Mouse (Mus musculus): ENCODE data around the gene Oas1f. TPM values are rescaled to one million over a fixed set of nuclear protein-coding genes. Genes with fewer than 3 reads are reported as not detected.

The Oas1f gene
- polyA plus RNA-seq (2012; rRNA removed), result not detected in 2 replicates

GRCm38 (mm10) chr5:120847067-120847466 is at the start of gene Oas1f:
Gene Oas1f, plus strand, starts transcription at chr5:120847367.

DNA sequence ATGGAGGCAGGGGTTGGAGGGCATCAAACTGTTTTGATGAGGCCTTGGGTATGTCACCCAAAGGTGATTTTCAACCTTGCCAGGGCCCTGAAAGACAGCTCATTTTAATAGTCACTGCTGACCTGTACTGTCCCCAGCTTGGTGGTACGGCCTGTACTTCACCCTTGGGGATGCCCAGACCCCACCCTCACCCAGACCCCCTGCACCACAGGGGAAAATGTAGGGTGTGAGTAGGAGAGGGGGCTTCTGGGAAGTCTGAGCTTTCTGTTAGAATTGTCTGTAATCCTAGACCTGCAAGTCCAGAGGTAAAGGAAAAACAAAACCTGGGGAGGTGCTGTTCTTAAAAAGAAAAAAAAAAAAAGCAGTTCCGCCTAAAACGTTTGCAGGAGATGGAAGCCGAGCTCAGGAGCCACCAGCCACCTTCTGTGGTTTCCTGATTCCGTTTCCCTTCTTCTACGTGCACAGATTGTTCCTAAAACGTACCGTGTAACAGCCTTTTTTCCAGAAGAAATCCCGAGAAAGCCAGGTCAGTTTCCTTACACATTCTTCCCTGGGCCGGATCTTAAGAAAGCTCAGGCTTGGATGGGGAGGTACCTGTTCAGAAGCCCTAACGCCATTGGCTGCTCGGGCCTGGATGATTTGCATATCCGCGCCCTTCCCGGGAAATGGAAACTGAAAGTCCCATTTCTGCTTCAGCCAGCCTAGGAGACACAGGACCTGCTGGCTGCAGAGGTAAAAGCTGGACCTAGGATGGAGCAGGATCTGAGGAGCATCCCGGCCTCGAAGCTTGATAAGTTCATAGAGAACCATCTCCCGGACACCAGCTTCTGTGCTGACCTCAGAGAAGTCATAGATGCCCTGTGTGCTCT is 35.0 kb upstream of the Oas1f start, which contains the start of gene Oas1c:
Gene Oas1c (minus strand): TSS at position 564 of the 869 bp plus-strand sequence.

GRCm38 (mm10) chr5:120861121-120861520 is 14.0 kb downstream of the Oas1f start, which contains the start of gene Oas1h:
Gene Oas1h, plus strand, starts transcription at chr5:120861421.

DNA sequence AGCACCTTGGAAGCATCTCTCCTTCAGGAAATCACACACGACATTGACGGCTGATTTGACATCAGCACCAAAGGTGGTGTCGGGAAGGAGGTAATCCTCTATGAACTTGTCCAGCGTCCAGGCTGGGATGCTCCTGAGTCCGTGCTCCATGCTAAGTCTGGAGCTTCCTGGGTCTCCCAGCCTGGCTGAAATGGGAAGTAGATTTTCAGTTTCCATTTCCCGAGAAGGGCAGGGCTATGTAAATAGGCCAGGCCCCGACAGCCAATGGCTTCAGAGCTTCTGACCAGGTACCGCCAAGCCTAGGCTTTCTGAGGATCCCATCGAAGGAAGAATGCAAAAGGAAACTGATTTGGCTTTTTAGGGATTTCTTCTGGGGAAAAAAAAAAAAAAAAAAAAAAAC is 40.2 kb downstream of the Oas1f start, which contains the start of gene Oas1g:
Gene Oas1g (minus strand): TSS at position 201 of the 400 bp plus-strand sequence.

GRCm38 (mm10) chr5:120906791-120907733 is 59.9 kb downstream of the Oas1f start, which contains the start of gene Oas1a:
Gene Oas1a, minus strand, starts transcription at chr5:120907521.

Other genes starting within 250 kb of the Oas1f start
- gene Rita1, start 234.8 kb upstream of the Oas1f start, polyA plus RNA-seq (2012; rRNA removed), result 22.7 and 23.9 TPM in 2 replicates
- gene Ddx54, start 234.6 kb upstream of the Oas1f start, polyA plus RNA-seq (2012; rRNA removed), result 38.4 and 40.1 TPM in 2 replicates
- gene Cfap73, start 213.1 kb upstream of the Oas1f start, polyA plus RNA-seq (2012; rRNA removed), result 0.09 and 0.11 TPM in 2 replicates
- 0.14 and 0.24 TPM in 2 replicates for gene Rasal1, start 198.6 kb upstream of the Oas1f start, polyA plus RNA-seq (2012; rRNA removed)
- gene Dtx1, start 135.4 kb upstream of the Oas1f start, polyA plus RNA-seq (2012; rRNA removed), result 9.1 and 13.1 TPM in 2 replicates
- 0.36 and 0.40 TPM in 2 replicates for gene Oas2, start 97.5 kb upstream of the Oas1f start, polyA plus RNA-seq (2012; rRNA removed)
- gene Oas3, start 69.7 kb upstream of the Oas1f start, polyA plus RNA-seq (2012; rRNA removed), result 0.14 and 0.19 TPM in 2 replicates
- gene Oas1e, start 51.8 kb upstream of the Oas1f start, polyA plus RNA-seq (2012; rRNA removed), result 0.04 and 0.09 TPM in 2 replicates
- 0.47 and 0.71 TPM in 2 replicates for gene Oas1c, start 34.9 kb upstream of the Oas1f start, polyA plus RNA-seq (2012; rRNA removed)
- not detected in 2 replicates for gene Oas1h, start 14.1 kb downstream of the Oas1f start, polyA plus RNA-seq (2012; rRNA removed)
- 0.12 and 0.19 TPM in 2 replicates for gene Oas1g, start 40.2 kb downstream of the Oas1f start, polyA plus RNA-seq (2012; rRNA removed)
- 0.41 and 0.57 TPM in 2 replicates for gene Oas1a, start 60.2 kb downstream of the Oas1f start, polyA plus RNA-seq (2012; rRNA removed)
- gene Oas1d, start 67.2 kb downstream of the Oas1f start, polyA plus RNA-seq (2012; rRNA removed), result not detected in 2 replicates
- gene Rph3a, start 162.7 kb downstream of the Oas1f start, polyA plus RNA-seq (2012; rRNA removed), result 1.4 and 1.8 TPM in 2 replicates